Mouse (Mus musculus) forebrain, postnatal 0 days (tissue): ENCODE data around the gene Olah. TPM values are rescaled to one million over a fixed set of nuclear protein-coding genes. Genes with fewer than 3 reads are reported as not detected.

Source experiments
- ATAC-seq: fragments of 200-750 bp; cut with Nextera tagmentation; 2 replicates; pipeline ENCODE4 v1.8.0; 2017; ENCODE audit warnings: mild to moderate bottlenecking, moderate library complexity
- DNase-seq: peaks from one replicate; pipeline ENCODE4 v3.0.0-alpha.2; 2015
- H3K27ac ChIP-seq: fragments of 300-500 bp; sonication (generic); 2 replicates; pipeline ENCODE4 v1.5.1; 2014; ENCODE audit warnings: low read depth, mild to moderate bottlenecking, antibody characterized with exemption, low read length, moderate library complexity, mixed read lengths
- H3K27me3 ChIP-seq: fragments of 300-500 bp; sonication (generic); 2 replicates; pipeline ENCODE4 v1.6.1; 2014; ENCODE audit warnings: mild to moderate bottlenecking, low read length, mixed read lengths; ENCODE audit not compliant: insufficient read depth
- H3K36me3 ChIP-seq: fragments of 300-500 bp; sonication (generic); 2 replicates; pipeline ENCODE4 v1.6.1; 2014; ENCODE audit warnings: mild to moderate bottlenecking, moderate library complexity; ENCODE audit not compliant: insufficient read depth
- H3K4me1 ChIP-seq: fragments of 300-500 bp; sonication (generic); 2 replicates; pipeline ENCODE4 v1.6.1; 2014; ENCODE audit warnings: antibody characterized with exemption; ENCODE audit not compliant: insufficient read depth
- H3K4me2 ChIP-seq: fragments of 300-500 bp; sonication (generic); 2 replicates; pipeline ENCODE4 v1.6.1; 2014; ENCODE audit warnings: low read depth, mild to moderate bottlenecking, moderate library complexity
- H3K4me3 ChIP-seq: fragments of 300-500 bp; sonication (generic); 2 replicates; pipeline ENCODE4 v1.5.1; 2014; ENCODE audit warnings: low read depth, low read length, mixed read lengths
- H3K9ac ChIP-seq: fragments of 300-500 bp; sonication (generic); 2 replicates; pipeline ENCODE4 v1.6.1; 2014; ENCODE audit warnings: mild to moderate bottlenecking
- H3K9me3 ChIP-seq: fragments of 300-500 bp; sonication (generic); 2 replicates; pipeline ENCODE4 v1.6.1; 2016; ENCODE audit warnings: low read length
- CTCF ChIP-seq: sonication (generic); IDR thresholded peaks from 2 replicates; pipeline ENCODE4 v1.5.1; 2016; ENCODE audit warnings: antibody characterized with exemption, control low read depth, low read depth
- WGBS: fragments of 180-500 bp; shearing (Covaris S2); extraction: QIAGEN DNeasy Blood & Tissue Kit; methylation state at CpG from one replicate; pipeline ENCODE4 v1.1.7; 2014; 5-methylcytosine and 5-hydroxymethylcytosine counted together
- polyA plus RNA-seq: library from polyadenylated mRNA; unstranded; fragments of >200 nt; fragmentation: Nextera tagmentation; extraction: Ambion mirVana; gene quantifications from 2 replicates; pipeline ENCODE4 v1.2.1, GENCODE M21; 2015
- total RNA-seq: library from RNA; depleted of rRNA; stranded (reverse); fragments of >200 nt; gene quantifications from 2 replicates; pipeline ENCODE4 v1.2.3, GENCODE M21; 2014; rRNA removed

The Olah gene
- total and polyA plus RNA-seq, 2 experiments from 2014 or later: 0.13 TPM; not detected in 1

DNA sequence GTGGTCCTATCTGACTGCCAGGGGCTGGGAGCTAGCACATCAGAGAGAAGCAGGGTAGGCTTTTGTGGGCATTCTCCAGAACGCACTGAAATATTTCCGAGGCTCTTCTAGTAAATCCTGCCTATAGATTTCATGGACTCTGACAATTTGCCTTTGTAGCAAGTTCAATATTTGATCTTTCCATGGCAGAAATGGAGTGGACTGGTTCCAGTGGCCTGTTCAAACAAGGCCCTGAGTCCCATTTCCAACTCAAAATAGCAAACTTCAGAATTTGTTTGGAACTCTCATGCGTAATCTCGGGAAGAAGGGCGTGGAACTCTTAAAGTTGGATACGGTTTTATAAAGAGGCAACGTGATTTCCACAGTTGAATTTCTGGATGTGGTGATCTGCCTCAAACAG is 101.2 kb downstream of the Olah start:
- TF ChIP-seq CTCF: no peak
- Histone ChIP-seq H3K27me3 (no peaks in the 10 kb centered on the region), H3K27ac (no peak overlapping the region), H3K4me2 (no peak overlapping the region), H3K4me1 (no peaks in the 10 kb centered on the region), H3K9ac (no peak overlapping the region), H3K36me3 (no peaks in the 10 kb centered on the region), H3K9me3 (no peaks in the 10 kb centered on the region), H3K4me3 (no peak overlapping the region)
- DNase-seq: no peak
- ATAC-seq: no peak
- 95% methylated on average over 7 of the region's 7 CpGs for WGBS

DNA sequence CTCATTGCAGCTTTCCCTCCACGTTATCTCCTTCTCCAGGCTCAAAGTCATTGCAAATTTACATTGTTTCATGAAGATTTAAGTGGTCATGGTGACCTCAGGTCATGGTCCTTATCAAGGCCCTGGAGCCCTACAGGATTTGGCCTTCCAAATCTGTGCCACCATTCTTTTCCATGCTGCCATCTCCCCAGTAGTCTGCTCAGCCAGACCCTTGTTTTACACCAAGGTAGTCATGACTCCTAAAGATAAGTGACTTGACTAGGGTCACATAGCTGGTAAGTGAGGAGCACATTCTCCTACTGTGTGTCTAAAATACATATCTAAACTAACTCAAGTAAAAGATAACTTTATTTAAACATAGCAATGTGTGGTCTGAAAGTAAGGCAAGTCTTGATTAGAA is 104.8 kb downstream of the Olah start:
- Histone ChIP-seq H3K4me3 (no peak overlapping the region), H3K36me3 (no peaks in the 10 kb centered on the region), H3K27ac (no peak overlapping the region), H3K4me1 (no peaks in the 10 kb centered on the region), H3K9ac (no peak overlapping the region), H3K27me3 (no peaks in the 10 kb centered on the region), H3K4me2 (no peak overlapping the region), H3K9me3 (no peaks in the 10 kb centered on the region)
- TF ChIP-seq CTCF: no peak
- 98% methylated on average over 1 of the region's 1 CpGs for WGBS
- DNase-seq: no peak
- no peak for ATAC-seq

Other genes with a start within 250 kb of the Olah start
- 92.8 and 94.0 TPM in 2 replicates for gene Nmt2, start 113.0 kb downstream of the Olah start, total RNA-seq
- gene Nmt2, start 113.0 kb downstream of the Olah start, polyA plus RNA-seq: 80.4 and 101 TPM in 2 replicates
- gene Rpp38, start 64.6 kb downstream of the Olah start, total RNA-seq: 11.8 and 13.5 TPM in 2 replicates
- gene Rpp38, start 64.6 kb downstream of the Olah start, polyA plus RNA-seq: 9.4 and 9.8 TPM in 2 replicates
- gene Acbd7, start 61.0 kb downstream of the Olah start, total RNA-seq: 4.1 TPM in 1 of 2 replicates, not detected in the other
- gene Acbd7, start 61.0 kb downstream of the Olah start, polyA plus RNA-seq: 4.3 and 5.7 TPM in 2 replicates
- 6.4 and 13.2 TPM in 2 replicates for gene Meig1, start 25.4 kb upstream of the Olah start, total RNA-seq
- 20.8 and 25.3 TPM in 2 replicates for gene Meig1, start 25.4 kb upstream of the Olah start, polyA plus RNA-seq
- gene Dclre1c, start 26.9 kb upstream of the Olah start, total RNA-seq: 8.6 and 9.5 TPM in 2 replicates
- 4.1 and 6.8 TPM in 2 replicates for gene Dclre1c, start 26.9 kb upstream of the Olah start, polyA plus RNA-seq
- 6.8 and 12.1 TPM in 2 replicates for gene Suv39h2, start 77.8 kb upstream of the Olah start, total RNA-seq
- gene Suv39h2, start 77.8 kb upstream of the Olah start, polyA plus RNA-seq: 7.6 and 8.8 TPM in 2 replicates
- 8.1 and 10.8 TPM in 2 replicates for gene Gm45902, start 115.6 kb upstream of the Olah start, total RNA-seq
- gene Gm45902, start 115.6 kb upstream of the Olah start, polyA plus RNA-seq: 4.8 and 5.3 TPM in 2 replicates
- 63.1 and 67.0 TPM in 2 replicates for gene Hspa14, start 115.6 kb upstream of the Olah start, total RNA-seq
- gene Hspa14, start 115.6 kb upstream of the Olah start, polyA plus RNA-seq: 49.1 and 50.9 TPM in 2 replicates
- gene Cdnf, start 115.8 kb upstream of the Olah start, total RNA-seq: 0.71 and 0.92 TPM in 2 replicates
- 0.16 and 0.35 TPM in 2 replicates for gene Cdnf, start 115.8 kb upstream of the Olah start, polyA plus RNA-seq
- gene Fam107b, start 173.3 kb upstream of the Olah start, total RNA-seq: 60.2 and 63.4 TPM in 2 replicates
- 31.2 and 37.1 TPM in 2 replicates for gene Fam107b, start 173.3 kb upstream of the Olah start, polyA plus RNA-seq